8 mouse cellular contexts compared by ENCODE assay signal in genomic region chr4:32982041-32982715, GRCm38 (mm10). TPM values are rescaled to one million over a fixed set of nuclear protein-coding genes. Genes with fewer than 3 reads are reported as not detected.
DNase-seq lines count a peak whose midpoint lies in the region; ATAC-seq lines count a peak whose summit lies in the region.

No protein-coding gene starts in this region.

- H3K27me3 ChIP-seq in heart, embryonic 11.5 days (ENCODE audit: control insufficient read depth, insufficient read depth, low read length): no peaks in the 10 kb centered on the region
- H3K27me3 ChIP-seq in kidney, embryonic 16.5 days (ENCODE audit: insufficient read depth, low read length): 0 out of 2 replicates have a peak, but pooled peaks cover 4% of the 10 kb centered on the region
- H3K27me3 ChIP-seq in midbrain, embryonic 11.5 days (ENCODE audit: control insufficient read depth, insufficient read depth, low read length): 0 out of 2 replicates have a peak, but pooled peaks cover 3% of the 10 kb centered on the region

- H3K4me3 ChIP-seq in heart, embryonic 11.5 days (ENCODE audit: low read depth, low read length): peak overlapping the region; percentile 78
- H3K4me3 ChIP-seq in kidney, embryonic 16.5 days (ENCODE audit: low read length): peak overlapping the region; percentile 83
- peak overlapping the region; percentile 87 for H3K4me3 ChIP-seq in midbrain, embryonic 11.5 days (ENCODE audit: low read depth, low read length)

- intact Hi-C loops in gastrocnemius, postnatal 36 days (cut with DNase I): loop anchor here (5.0 kb wide), 1 partner anchor 35 kb away; no protein-coding TSS in a partner anchor

- H3K4me1 ChIP-seq in heart, embryonic 11.5 days (ENCODE audit: control insufficient read depth, insufficient read depth, low read length): peaks cover 29% of the 10 kb centered on the region
- H3K4me1 ChIP-seq in kidney, embryonic 16.5 days (ENCODE audit: insufficient read depth, low read length): peaks cover 13% of the 10 kb centered on the region
- H3K4me1 ChIP-seq in midbrain, embryonic 11.5 days (ENCODE audit: control insufficient read depth, insufficient read depth, low read length): peaks cover 19% of the 10 kb centered on the region

- no peak for ATAC-seq in heart, embryonic 11.5 days (replicated peaks; ENCODE audit: insufficient number of reproducible peaks, low FRiP score, low TSS enrichment)
- ATAC-seq in kidney, embryonic 16.5 days (ENCODE audit: low FRiP score, low TSS enrichment): peak; percentile 40; the same call in 1 of the 2 replicates
- peak; percentile 43 for ATAC-seq in midbrain, embryonic 11.5 days (ENCODE audit: low FRiP score)

- peak overlapping the region; percentile 7; the same call in 1 of the 2 replicates for H3K27ac ChIP-seq in heart, embryonic 11.5 days (ENCODE audit: low read depth, low read length)
- peak overlapping the region; percentile 35 for H3K27ac ChIP-seq in kidney, embryonic 16.5 days (ENCODE audit: low read length)
- H3K27ac ChIP-seq in midbrain, embryonic 11.5 days (ENCODE audit: low read depth, low read length): peak overlapping the region; percentile 94; the same call in 1 of the 2 replicates

- H3K9ac ChIP-seq in heart, embryonic 11.5 days (ENCODE audit: low read depth, low read length): peak overlapping the region; percentile 86; the same call in 1 of the 2 replicates
- peak overlapping the region; percentile 81 for H3K9ac ChIP-seq in kidney, embryonic 16.5 days (replicated peaks; ENCODE audit: low read length)
- H3K9ac ChIP-seq in midbrain, embryonic 11.5 days (ENCODE audit: low read length): peak overlapping the region; percentile 98

- DNase-seq in cerebellum, adult 11-12 months: peak; percentile 67
- no peak for DNase-seq in cerebellum, postnatal 4 days (ENCODE audit: low spot score in 2 of 2)
- DNase-seq in cerebellum, postnatal 25 days: peak; percentile 46 to 58
- peak; percentile 90 for DNase-seq in midbrain, embryonic 11.5 days (ENCODE audit: low spot score, missing footprints)
- DNase-seq in thymus, postnatal 0 days (ENCODE audit: low spot score): peak; percentile 21
- no peak for DNase-seq in gastrocnemius, postnatal 36 days

- peak overlapping the region; percentile 72 for H3K4me2 ChIP-seq in heart, embryonic 11.5 days
- peak overlapping the region; percentile 100 for H3K4me2 ChIP-seq in kidney, embryonic 16.5 days (replicated peaks; ENCODE audit: low read depth, low read length)
- peak overlapping the region; percentile 82 for H3K4me2 ChIP-seq in midbrain, embryonic 11.5 days

- H3K9me3 ChIP-seq in heart, embryonic 11.5 days (replicated peaks; ENCODE audit: control insufficient read depth, low read length): no peaks in the 10 kb centered on the region
- H3K9me3 ChIP-seq in kidney, embryonic 16.5 days (ENCODE audit: low read length): no peaks in the 10 kb centered on the region
- no peaks in the 10 kb centered on the region for H3K9me3 ChIP-seq in midbrain, embryonic 11.5 days (ENCODE audit: control insufficient read depth, low read length)

- under 1% methylated on average over 15 of the region's 15 CpGs for WGBS in heart, embryonic 11.5 days (ENCODE audit: insufficient replicate concordance)
- WGBS in kidney, embryonic 16.5 days: 2% methylated on average over 15 of the region's 15 CpGs
- WGBS in midbrain, embryonic 11.5 days: 2% methylated on average over 15 of the region's 15 CpGs

- no peaks in the 10 kb centered on the region for H3K36me3 ChIP-seq in heart, embryonic 11.5 days (ENCODE audit: control insufficient read depth, insufficient read depth, low read length)
- no peaks in the 10 kb centered on the region for H3K36me3 ChIP-seq in kidney, embryonic 16.5 days (ENCODE audit: insufficient read depth, low read length)
- H3K36me3 ChIP-seq in midbrain, embryonic 11.5 days (ENCODE audit: control insufficient read depth, insufficient read depth, low read length): no peaks in the 10 kb centered on the region

RNA-seq across cellular contexts. Expression of gene Rragd, which starts 0.7 kb away (rescaled TPM):
- polyA plus RNA-seq in heart, embryonic 11.5 days (2014; fragmentation: Nextera tagmentation; extraction: Ambion mirVana): 47.8 and 54.1 TPM in 2 replicates
- polyA plus RNA-seq in kidney, embryonic 16.5 days (2015; fragmentation: Nextera tagmentation; extraction: Ambion mirVana): 16.0 and 22.0 TPM in 2 replicates
- 32.9 and 34.9 TPM in 2 replicates for polyA plus RNA-seq in midbrain, embryonic 11.5 days (2014; fragmentation: Nextera tagmentation; extraction: Ambion mirVana)
- 10.1 and 12.5 TPM in 2 replicates for polyA plus RNA-seq in thymus, postnatal 0 days (2015; fragmentation: Nextera tagmentation; extraction: Ambion mirVana)
- total RNA-seq in gastrocnemius, postnatal 36 days (2021): 100 to 1,000 TPM; 147 to 166 TPM

RNA-seq across cellular contexts. Expression of gene Ankrd6, which starts 31.5 kb away (rescaled TPM):
- 5.4 and 7.1 TPM in 2 replicates for polyA plus RNA-seq in heart, embryonic 11.5 days (2014; fragmentation: Nextera tagmentation; extraction: Ambion mirVana)
- 13.8 and 15.4 TPM in 2 replicates for polyA plus RNA-seq in kidney, embryonic 16.5 days (2015; fragmentation: Nextera tagmentation; extraction: Ambion mirVana)
- polyA plus RNA-seq in midbrain, embryonic 11.5 days (2014; fragmentation: Nextera tagmentation; extraction: Ambion mirVana): 33.2 and 37.3 TPM in 2 replicates
- 10.1 and 12.8 TPM in 2 replicates for polyA plus RNA-seq in thymus, postnatal 0 days (2015; fragmentation: Nextera tagmentation; extraction: Ambion mirVana)
- total RNA-seq in gastrocnemius, postnatal 36 days (2021): 1 to 10 TPM; 3.3 to 4.1 TPM

RNA-seq across cellular contexts. Expression of gene Ube2j1, which starts 49.0 kb away (rescaled TPM):
- polyA plus RNA-seq in heart, embryonic 11.5 days (2014; fragmentation: Nextera tagmentation; extraction: Ambion mirVana): 39.7 and 42.1 TPM in 2 replicates
- 42.5 and 43.8 TPM in 2 replicates for polyA plus RNA-seq in kidney, embryonic 16.5 days (2015; fragmentation: Nextera tagmentation; extraction: Ambion mirVana)
- 59.6 and 62.8 TPM in 2 replicates for polyA plus RNA-seq in midbrain, embryonic 11.5 days (2014; fragmentation: Nextera tagmentation; extraction: Ambion mirVana)
- 38.1 and 43.0 TPM in 2 replicates for polyA plus RNA-seq in thymus, postnatal 0 days (2015; fragmentation: Nextera tagmentation; extraction: Ambion mirVana)
- 10 to 100 TPM; 45.6 to 47.8 TPM for total RNA-seq in gastrocnemius, postnatal 36 days (2021)

Comparison
In these comparisons a context has a peak if more than half of its experiments do, and no peak if none do; other contexts are left out.
1. DNase-seq: peak in cerebellum, adult 11-12 months (single experiment), cerebellum, postnatal 25 days (2 of 2), midbrain, embryonic 11.5 days (single experiment) and thymus, postnatal 0 days (single experiment); none in cerebellum, postnatal 4 days (0 of 2) and gastrocnemius, postnatal 36 days (0 of 2).
2. H3K27ac ChIP-seq: peak in every context shown above with its lines; median percentile 94 in midbrain, embryonic 11.5 days; 35 in kidney, embryonic 16.5 days; 7 in heart, embryonic 11.5 days.
3. Peak in every context shown above with its lines, with median percentiles within 50 percentile points of each other: H3K4me2 ChIP-seq, H3K4me3 ChIP-seq and H3K9ac ChIP-seq.